Mouse (Mus musculus): ENCODE data around the gene Gm17662. TPM values are rescaled to one million over a fixed set of nuclear protein-coding genes. Genes with fewer than 3 reads are reported as not detected.

Gene Gm17662
- polyA plus RNA-seq (2012; rRNA removed), result not detected in 2 replicates

GRCm38 (mm10) chr4:104857029-104857428 is at the start of gene Gm17662:
Gene Gm17662 (plus strand): TSS chr4:104857329.
- no peak for TF ChIP-seq CTCF (IDR thresholded peaks at IDR 0.05; ENCODE audit: borderline replicate concordance, insufficient read depth, low read depth, low read length)
- TF ChIP-seq POLR2A (IDR thresholded peaks at IDR 0.05; ENCODE audit: borderline replicate concordance, insufficient read depth, low read length), result no peak
- DNase-seq, result no peak
- no peak within 1 kb of the TSS for H3K4me3 ChIP-seq (replicated peaks; ENCODE audit: insufficient read depth, low read depth, low read length)
- 73% methylated on average over 1 of the region's 1 CpGs for WGBS
- H3K27me3 ChIP-seq (ENCODE audit: control insufficient read depth, insufficient read depth, low read length), result no peaks in the 10 kb centered on the region
- H3K27ac ChIP-seq (ENCODE audit: insufficient read depth, low read length), result no peak within 1 kb of the TSS
- H3K4me1 ChIP-seq (ENCODE audit: control insufficient read depth, insufficient read depth, low read length), result no peaks in the 10 kb centered on the region

DNA sequence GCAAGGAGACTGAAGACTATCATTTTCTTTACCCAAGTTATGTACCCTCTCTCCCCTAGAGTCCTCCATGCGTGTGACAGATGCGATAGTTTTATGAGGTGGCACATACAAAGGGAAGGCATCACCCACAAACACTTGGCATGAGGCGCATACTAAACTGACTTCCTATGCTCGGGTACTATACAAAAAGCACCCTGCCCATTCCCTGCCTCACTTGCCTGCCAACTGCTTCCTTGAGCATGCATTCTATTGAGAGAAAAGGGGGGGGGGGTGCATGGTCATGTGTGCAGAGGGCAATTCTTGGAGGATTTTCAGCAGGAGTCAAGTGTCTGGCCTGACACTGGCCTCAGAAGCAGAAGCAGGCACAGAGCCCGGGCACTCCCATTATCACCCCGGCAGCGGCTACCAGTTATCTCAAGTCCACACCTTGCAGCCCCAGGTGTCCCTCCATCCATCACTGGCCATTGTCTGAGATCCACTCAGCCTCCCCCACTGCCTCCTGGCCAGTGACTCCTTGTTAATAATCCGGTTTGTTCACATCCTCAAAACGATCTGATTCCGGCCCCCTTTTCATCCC is 46.3 kb upstream of the Gm17662 start:
- no peaks in the 10 kb centered on the region for H3K4me1 ChIP-seq (ENCODE audit: control insufficient read depth, insufficient read depth, low read length)
- no peak for TF ChIP-seq CTCF (IDR thresholded peaks at IDR 0.05; ENCODE audit: borderline replicate concordance, insufficient read depth, low read depth, low read length)
- no peak for TF ChIP-seq POLR2A (IDR thresholded peaks at IDR 0.05; ENCODE audit: borderline replicate concordance, insufficient read depth, low read length)
- no peak overlapping the region for H3K27ac ChIP-seq (ENCODE audit: insufficient read depth, low read length)
- H3K27me3 ChIP-seq (ENCODE audit: control insufficient read depth, insufficient read depth, low read length), result no peaks in the 10 kb centered on the region
- DNase-seq, result no peak
- WGBS, result 53% methylated on average over 10 of the region's 10 CpGs
- no peak overlapping the region for H3K4me3 ChIP-seq (replicated peaks; ENCODE audit: insufficient read depth, low read depth, low read length)

GRCm38 (mm10) chr4:104813617-104814016 is 43.5 kb upstream of the Gm17662 start:
- H3K27ac ChIP-seq (ENCODE audit: insufficient read depth, low read length), result no peak overlapping the region
- H3K4me3 ChIP-seq (replicated peaks; ENCODE audit: insufficient read depth, low read depth, low read length), result no peak overlapping the region
- 80% methylated on average over 2 of the region's 2 CpGs for WGBS
- no peak for TF ChIP-seq CTCF (IDR thresholded peaks at IDR 0.05; ENCODE audit: borderline replicate concordance, insufficient read depth, low read depth, low read length)
- TF ChIP-seq POLR2A (IDR thresholded peaks at IDR 0.05; ENCODE audit: borderline replicate concordance, insufficient read depth, low read length), result no peak
- H3K27me3 ChIP-seq (ENCODE audit: control insufficient read depth, insufficient read depth, low read length), result no peaks in the 10 kb centered on the region
- H3K4me1 ChIP-seq (ENCODE audit: control insufficient read depth, insufficient read depth, low read length), result no peaks in the 10 kb centered on the region
- DNase-seq, result no peak

- no peak for TF ChIP-seq CTCF (IDR thresholded peaks at IDR 0.05; ENCODE audit: borderline replicate concordance, insufficient read depth, low read depth, low read length)
- no peak for TF ChIP-seq POLR2A (IDR thresholded peaks at IDR 0.05; ENCODE audit: borderline replicate concordance, insufficient read depth, low read length)
- 80% methylated on average over 4 of the region's 4 CpGs for WGBS
- DNase-seq, result no peak
- Histone ChIP-seq H3K4me1 (ENCODE audit: control insufficient read depth, insufficient read depth, low read length) (no peaks in the 10 kb centered on the region), H3K27ac (ENCODE audit: insufficient read depth, low read length) (no peak overlapping the region), H3K27me3 (ENCODE audit: control insufficient read depth, insufficient read depth, low read length) (no peaks in the 10 kb centered on the region), H3K4me3 (replicated peaks; ENCODE audit: insufficient read depth, low read depth, low read length) (no peak overlapping the region)
These were observed 40.5 kb upstream of the Gm17662 start for GRCm38 (mm10) chr4:104816519-104817232.

- Histone ChIP-seq H3K27ac (ENCODE audit: insufficient read depth, low read length) (no peak overlapping the region), H3K27me3 (ENCODE audit: control insufficient read depth, insufficient read depth, low read length) (no peaks in the 10 kb centered on the region), H3K4me3 (replicated peaks; ENCODE audit: insufficient read depth, low read depth, low read length) (no peak overlapping the region), H3K4me1 (ENCODE audit: control insufficient read depth, insufficient read depth, low read length) (no peaks in the 10 kb centered on the region)
- DNase-seq, result no peak
- no peak for TF ChIP-seq POLR2A (IDR thresholded peaks at IDR 0.05; ENCODE audit: borderline replicate concordance, insufficient read depth, low read length)
- no peak for TF ChIP-seq CTCF (IDR thresholded peaks at IDR 0.05; ENCODE audit: borderline replicate concordance, insufficient read depth, low read depth, low read length)
- WGBS, result 56% methylated on average over 2 of the region's 2 CpGs
These were observed 39.6 kb upstream of the Gm17662 start for GRCm38 (mm10) chr4:104817509-104817908.

DNA sequence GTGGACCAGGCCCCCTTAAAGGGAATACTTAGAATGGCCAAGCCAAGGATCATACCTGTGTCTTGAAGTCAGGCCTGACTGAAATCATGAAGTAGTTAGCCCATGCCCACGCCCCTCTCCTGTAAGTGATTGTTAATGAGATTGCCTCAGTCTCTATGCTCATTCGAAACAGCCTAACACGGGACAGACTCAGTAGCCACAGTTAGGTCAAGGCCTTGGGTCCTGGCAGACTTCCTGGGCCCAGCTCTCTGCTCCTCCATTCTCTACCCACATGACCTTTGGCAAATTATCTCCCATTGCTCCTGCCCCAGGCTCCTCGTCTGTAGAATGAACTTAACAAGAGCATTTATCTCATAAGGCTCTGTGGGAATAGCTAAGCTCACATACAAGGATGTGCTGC is 38.1 kb upstream of the Gm17662 start:
- H3K27me3 ChIP-seq (ENCODE audit: control insufficient read depth, insufficient read depth, low read length), result no peaks in the 10 kb centered on the region
- 77% methylated on average over 4 of the region's 4 CpGs for WGBS
- no peak overlapping the region for H3K27ac ChIP-seq (ENCODE audit: insufficient read depth, low read length)
- H3K4me3 ChIP-seq (replicated peaks; ENCODE audit: insufficient read depth, low read depth, low read length), result no peak overlapping the region
- no peak for DNase-seq
- no peaks in the 10 kb centered on the region for H3K4me1 ChIP-seq (ENCODE audit: control insufficient read depth, insufficient read depth, low read length)
- TF ChIP-seq CTCF (IDR thresholded peaks at IDR 0.05; ENCODE audit: borderline replicate concordance, insufficient read depth, low read depth, low read length) (no peak), POLR2A (IDR thresholded peaks at IDR 0.05; ENCODE audit: borderline replicate concordance, insufficient read depth, low read length) (no peak)

DNA sequence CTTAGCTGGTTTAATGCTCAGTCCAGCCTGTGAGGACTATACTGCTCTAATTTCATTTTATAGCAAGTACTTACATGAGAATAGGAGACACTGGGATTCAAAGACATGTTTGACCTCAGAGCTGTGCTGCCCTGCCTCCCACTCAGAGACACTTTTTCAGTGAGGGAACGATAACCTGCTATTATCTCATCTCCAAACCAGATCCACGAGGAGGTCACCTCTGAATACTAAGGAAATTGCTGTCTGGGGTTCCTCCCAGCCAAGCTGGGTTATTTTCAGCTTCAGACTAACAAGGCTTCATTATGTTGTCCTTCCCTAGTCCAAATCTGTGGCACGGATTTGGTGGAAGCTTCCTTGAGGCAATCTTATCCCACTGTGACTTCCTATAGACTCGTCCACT is 37.2 kb upstream of the Gm17662 start:
- DNase-seq, result no peak
- TF ChIP-seq POLR2A (IDR thresholded peaks at IDR 0.05; ENCODE audit: borderline replicate concordance, insufficient read depth, low read length) (no peak), CTCF (IDR thresholded peaks at IDR 0.05; ENCODE audit: borderline replicate concordance, insufficient read depth, low read depth, low read length) (no peak)
- Histone ChIP-seq H3K4me1 (ENCODE audit: control insufficient read depth, insufficient read depth, low read length) (no peaks in the 10 kb centered on the region), H3K27ac (ENCODE audit: insufficient read depth, low read length) (no peak overlapping the region), H3K27me3 (ENCODE audit: control insufficient read depth, insufficient read depth, low read length) (no peaks in the 10 kb centered on the region), H3K4me3 (replicated peaks; ENCODE audit: insufficient read depth, low read depth, low read length) (no peak overlapping the region)
- 86% methylated on average over 4 of the region's 4 CpGs for WGBS

DNA sequence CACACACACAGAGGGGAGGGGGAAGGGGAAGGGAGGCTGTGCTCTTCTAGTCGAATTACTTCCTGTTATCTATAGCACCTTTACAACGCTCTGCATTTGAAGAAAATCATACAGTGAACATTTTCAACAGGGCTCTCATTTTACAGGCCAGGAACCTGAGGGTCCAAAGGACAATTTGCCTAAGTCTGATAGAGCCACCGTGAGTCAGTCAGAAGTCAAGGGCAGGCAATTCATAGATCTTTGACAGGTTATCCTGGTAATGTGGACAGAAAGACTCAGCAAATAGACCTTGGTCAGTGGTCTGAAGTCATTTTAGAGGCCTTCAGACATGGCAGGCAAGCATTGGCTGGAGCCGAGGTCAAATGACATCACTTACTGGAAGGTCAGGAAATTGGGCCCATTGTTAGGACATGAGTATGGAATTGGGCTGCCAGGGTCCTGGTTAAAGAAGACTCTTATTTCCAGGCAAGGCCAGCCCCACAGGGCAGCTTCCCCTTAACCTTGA is 33.5 kb upstream of the Gm17662 start:
- Histone ChIP-seq H3K4me1 (ENCODE audit: control insufficient read depth, insufficient read depth, low read length) (no peaks in the 10 kb centered on the region), H3K27me3 (ENCODE audit: control insufficient read depth, insufficient read depth, low read length) (no peaks in the 10 kb centered on the region), H3K4me3 (replicated peaks; ENCODE audit: insufficient read depth, low read depth, low read length) (no peak overlapping the region), H3K27ac (ENCODE audit: insufficient read depth, low read length) (no peak overlapping the region)
- DNase-seq, result no peak
- WGBS, result 89% methylated on average over 4 of the region's 4 CpGs
- TF ChIP-seq POLR2A (IDR thresholded peaks at IDR 0.05; ENCODE audit: borderline replicate concordance, insufficient read depth, low read length) (no peak), CTCF (IDR thresholded peaks at IDR 0.05; ENCODE audit: borderline replicate concordance, insufficient read depth, low read depth, low read length) (no peak)

Measured in cerebellum, adult 2 months (tissue).